Mouse (Mus musculus) embryonic fibroblast, embryonic 13.5 days (primary cell): ENCODE measurements around the gene Rbfox3. TPM values are rescaled to one million over a fixed set of nuclear protein-coding genes. Genes with fewer than 3 reads are reported as not detected.

ENCODE experiments used
- H3K27ac ChIP-seq: 2 replicates; pipeline ENCODE4 v1.5.1; 2012; ENCODE audit warnings: low read length, control low read depth, inconsistent platforms; ENCODE audit not compliant: insufficient read depth
- H3K4me1 ChIP-seq: 2 replicates; pipeline ENCODE4 v1.6.1; 2011; ENCODE audit warnings: low read length; ENCODE audit not compliant: control insufficient read depth, insufficient read depth
- H3K4me3 ChIP-seq: 2 replicates; pipeline ENCODE4 v1.5.1; 2011; ENCODE audit warnings: mild to moderate bottlenecking, control low read depth, low read length; ENCODE audit not compliant: insufficient read depth
- CTCF ChIP-seq: IDR thresholded peaks from 2 replicates; pipeline ENCODE4 v1.5.1; 2011; ENCODE audit warnings: mild to moderate bottlenecking, control low read depth, low read length, moderate library complexity, borderline replicate concordance; ENCODE audit not compliant: insufficient read depth
- POLR2A ChIP-seq: IDR thresholded peaks from 2 replicates; pipeline ENCODE4 v1.6.1; 2011; ENCODE audit warnings: low read depth, mild to moderate bottlenecking, control low read depth, low read length, moderate library complexity
- polyA plus RNA-seq: library from polyadenylated mRNA; stranded (reverse); fragments of >200 nt; gene quantifications from 2 replicates; pipeline ENCODE4 v1.2.4, GENCODE M21; 2011; ENCODE audit warnings: low read depth; ENCODE audit not compliant: missing spikeins, insufficient read length

The Rbfox3 gene
- polyA plus RNA-seq, 1 experiment: not detected

GRCm38 (mm10) chr11:118723166-118723565 is 188.2 kb downstream of the Rbfox3 start:
- H3K4me1 ChIP-seq: no peaks in the 10 kb centered on the region; the same call in 1 of the 2 replicates
- TF ChIP-seq CTCF: no peak
- no peak for TF ChIP-seq POLR2A
- no peak overlapping the region for H3K27ac ChIP-seq
- no peak overlapping the region for H3K4me3 ChIP-seq

GRCm38 (mm10) chr11:118721898-118722297 is 189.5 kb downstream of the Rbfox3 start:
- H3K27ac ChIP-seq: no peak overlapping the region
- TF ChIP-seq POLR2A (no peak), CTCF (no peak)
- no peak overlapping the region for H3K4me3 ChIP-seq
- H3K4me1 ChIP-seq: no peaks in the 10 kb centered on the region

- H3K4me1 ChIP-seq: no peaks in the 10 kb centered on the region
- H3K4me3 ChIP-seq: no peak overlapping the region
- TF ChIP-seq POLR2A (no peak), CTCF (no peak)
- H3K27ac ChIP-seq: no peak overlapping the region
These were observed 196.5 kb downstream of the Rbfox3 start for GRCm38 (mm10) chr11:118714601-118715524.

GRCm38 (mm10) chr11:118712761-118713160 is 198.6 kb downstream of the Rbfox3 start:
- H3K27ac ChIP-seq: no peak overlapping the region
- TF ChIP-seq CTCF (no peak), POLR2A (no peak)

GRCm38 (mm10) chr11:118712058-118712457 is 199.3 kb downstream of the Rbfox3 start:
- Histone ChIP-seq H3K27ac (no peak overlapping the region), H3K4me1 (no peaks in the 10 kb centered on the region), H3K4me3 (no peak overlapping the region)
- TF ChIP-seq POLR2A: no peak
- TF ChIP-seq CTCF: no peak

More at GRCm38 (mm10) chr11:118712761-118713160, 198.6 kb downstream of the Rbfox3 start:
- Histone ChIP-seq H3K4me1 (no peaks in the 10 kb centered on the region), H3K4me3 (no peak overlapping the region)

- no peak for TF ChIP-seq POLR2A
- no peak for TF ChIP-seq CTCF
- H3K4me1 ChIP-seq: no peaks in the 10 kb centered on the region
- H3K4me3 ChIP-seq: no peak overlapping the region
- H3K27ac ChIP-seq: no peak overlapping the region
These were observed 201.4 kb downstream of the Rbfox3 start for GRCm38 (mm10) chr11:118710035-118710434.

- H3K4me1 ChIP-seq: no peaks in the 10 kb centered on the region
- H3K27ac ChIP-seq: no peak overlapping the region
- H3K4me3 ChIP-seq: no peak overlapping the region
- TF ChIP-seq POLR2A: no peak
- TF ChIP-seq CTCF: no peak
These were observed 215.0 kb downstream of the Rbfox3 start for GRCm38 (mm10) chr11:118696226-118696930.

- no peaks in the 10 kb centered on the region for H3K4me1 ChIP-seq
- H3K4me3 ChIP-seq: no peak overlapping the region
- H3K27ac ChIP-seq: no peak overlapping the region
- TF ChIP-seq CTCF (no peak), POLR2A (no peak)
These were observed 218.1 kb downstream of the Rbfox3 start for GRCm38 (mm10) chr11:118693276-118693675.

GRCm38 (mm10) chr11:118690262-118690661 is 221.1 kb downstream of the Rbfox3 start:
- no peak for TF ChIP-seq POLR2A
- TF ChIP-seq CTCF: no peak
- Histone ChIP-seq H3K4me3 (no peak overlapping the region), H3K4me1 (no peaks in the 10 kb centered on the region), H3K27ac (no peak overlapping the region)

- Histone ChIP-seq H3K27ac (no peak overlapping the region), H3K4me1 (no peaks in the 10 kb centered on the region), H3K4me3 (no peak overlapping the region)
- TF ChIP-seq CTCF (no peak), POLR2A (no peak)
These were observed 226.0 kb downstream of the Rbfox3 start for GRCm38 (mm10) chr11:118685397-118685796.
